Mouse (Mus musculus): ENCODE measurements at regions not wholly inside any gene's neighbourhood (a gene's known extent, or its start where the extent isn't known, plus 50 kb on each side); places are given as distances from the start of the nearest gene placed in this dataset.
A peak's percentile ranks its signal among the peaks of the same experiment; 100 is the strongest.

DNA sequence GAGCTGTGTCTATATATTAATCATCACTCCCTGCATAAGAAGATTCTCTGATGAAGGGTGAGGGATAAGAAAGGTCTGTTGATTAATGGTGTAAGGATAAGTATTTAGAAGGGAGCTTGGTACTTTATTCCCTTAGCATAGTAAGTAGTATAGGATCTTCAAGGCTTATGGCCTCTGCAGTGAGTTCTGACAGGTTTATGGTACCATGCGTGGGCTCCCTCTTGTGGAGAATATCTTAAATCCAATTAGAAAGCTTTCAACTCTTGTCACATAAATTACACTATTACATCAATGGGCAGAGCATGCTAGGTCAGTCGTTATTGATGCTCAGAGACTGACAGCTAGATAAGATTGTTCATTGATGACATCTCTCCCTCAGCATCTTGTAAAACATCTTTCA, 112.7 kb upstream of the Grin3a start:
- DNase-seq, result no peak

DNA sequence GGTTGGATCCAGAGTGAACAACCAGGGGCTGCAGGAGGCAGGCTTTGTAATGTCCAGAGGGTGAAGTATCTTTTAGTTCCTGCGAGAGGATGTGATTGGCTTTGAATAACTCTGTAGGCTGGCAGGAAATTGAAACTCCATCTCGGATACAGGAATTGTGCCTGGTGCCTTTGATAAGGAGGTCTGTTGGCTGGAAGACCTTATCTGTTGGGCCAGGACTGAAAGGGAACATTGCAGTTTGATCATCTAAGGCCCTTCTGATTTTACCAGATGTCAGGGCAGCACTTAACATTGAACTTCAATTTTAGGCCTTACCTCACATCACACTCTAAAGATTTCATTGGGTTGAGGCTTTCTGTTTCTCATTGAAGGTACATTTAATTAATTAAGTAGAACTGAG, 111.3 kb upstream of the Grin3a start:
- no peak for DNase-seq

DNA sequence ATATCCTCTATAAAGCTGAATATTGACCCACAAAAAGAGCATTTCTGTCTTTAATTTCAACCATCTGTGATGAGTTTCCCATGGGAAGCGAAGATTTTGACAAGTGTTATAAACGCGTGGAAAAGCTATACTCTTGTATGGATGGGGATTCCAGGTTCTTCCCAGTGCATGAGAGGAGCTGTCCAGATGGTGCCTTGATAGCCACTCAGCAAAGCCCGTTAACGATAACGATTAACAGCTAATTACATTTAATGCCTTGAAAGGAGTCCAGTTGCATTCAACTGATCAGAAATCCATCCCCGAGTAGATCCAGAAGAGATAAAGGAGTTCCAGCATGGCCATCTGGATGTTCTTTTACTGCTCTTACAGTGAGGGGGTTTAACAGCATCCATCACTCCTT, 100.8 kb upstream of the Grin3a start:
- no peak for DNase-seq

DNA sequence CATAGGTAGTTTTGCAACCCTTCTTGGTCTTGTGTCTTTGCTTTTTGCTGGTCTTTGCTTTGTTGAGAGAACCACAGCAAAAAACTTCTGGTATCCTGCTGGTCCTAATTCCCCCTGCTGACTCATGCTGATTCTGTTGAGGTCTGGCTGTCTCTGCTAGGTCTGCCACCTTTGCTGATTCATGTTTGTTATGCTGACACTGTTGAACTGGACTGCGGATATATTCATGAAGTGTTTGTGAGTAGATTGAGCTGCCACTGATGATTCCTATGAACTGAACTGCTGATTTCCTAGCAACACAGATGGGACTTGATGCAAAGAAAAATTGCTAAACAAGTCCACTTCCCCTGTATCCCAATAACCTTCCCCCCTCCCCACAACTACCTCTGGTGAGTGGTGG, 91.9 kb upstream of the Grin3a start:
- DNase-seq, result no peak

DNA sequence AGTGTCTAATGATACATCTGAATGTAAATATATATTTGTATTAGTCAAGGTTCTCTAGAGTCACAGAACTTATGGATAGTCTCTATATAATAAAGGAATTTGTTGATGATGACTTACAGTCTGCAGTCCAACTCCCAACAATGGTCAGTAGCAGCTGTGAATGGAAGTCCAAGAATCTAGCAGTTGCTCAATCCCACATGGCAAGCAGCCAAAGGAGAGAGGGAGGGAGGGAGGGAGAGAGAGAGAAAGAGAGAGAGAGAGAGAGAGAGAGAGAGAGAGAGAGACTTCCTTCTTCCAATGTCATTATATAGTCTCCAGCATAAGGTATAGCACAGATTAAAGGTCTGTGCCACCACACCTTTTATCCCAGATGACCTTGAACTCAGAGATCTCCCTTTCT, 84.1 kb upstream of the Grin3a start:
- peak in 1 of 2 experiments; percentile 3 for DNase-seq

DNA sequence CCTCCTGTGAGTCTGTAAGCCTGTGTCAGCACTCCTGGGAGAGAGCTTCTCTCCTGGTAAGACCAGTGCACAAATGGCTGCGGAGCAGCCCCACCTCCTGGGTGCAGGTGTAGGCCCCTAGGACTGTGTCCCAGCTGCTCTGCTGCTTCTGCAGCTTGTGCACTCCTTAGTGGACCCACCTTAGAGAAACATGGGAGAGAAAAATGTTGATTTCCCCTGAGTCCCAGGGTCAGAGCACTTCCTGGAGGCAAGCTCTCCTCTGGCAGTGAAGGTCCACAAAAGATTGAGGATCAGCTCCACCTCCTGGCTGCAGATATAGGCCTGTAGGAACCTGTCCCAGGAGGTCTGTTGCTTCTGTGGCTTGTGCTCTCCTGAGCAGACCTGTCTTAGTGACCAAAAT, 81.5 kb upstream of the Grin3a start:
- DNase-seq, result no peak

DNA sequence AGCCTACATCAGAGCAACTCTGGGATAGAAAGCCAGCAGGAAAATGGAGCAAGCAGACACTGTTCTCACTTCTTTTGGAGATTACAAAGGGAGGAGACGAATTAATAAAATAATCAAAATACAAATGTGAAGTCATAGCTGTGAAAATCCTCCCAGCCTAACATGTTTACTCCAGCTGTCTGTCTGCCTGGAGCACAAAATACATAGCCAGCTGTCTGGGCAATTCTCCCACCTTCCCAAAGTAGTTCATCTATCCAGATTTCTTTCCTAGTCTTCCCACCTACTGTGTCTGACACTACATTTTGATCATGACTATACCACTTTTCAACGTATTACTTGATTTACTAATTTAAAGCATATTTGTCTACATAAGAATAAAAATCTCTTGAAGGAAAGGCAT, 68.7 kb upstream of the Grin3a start:
- no peak for DNase-seq

DNA sequence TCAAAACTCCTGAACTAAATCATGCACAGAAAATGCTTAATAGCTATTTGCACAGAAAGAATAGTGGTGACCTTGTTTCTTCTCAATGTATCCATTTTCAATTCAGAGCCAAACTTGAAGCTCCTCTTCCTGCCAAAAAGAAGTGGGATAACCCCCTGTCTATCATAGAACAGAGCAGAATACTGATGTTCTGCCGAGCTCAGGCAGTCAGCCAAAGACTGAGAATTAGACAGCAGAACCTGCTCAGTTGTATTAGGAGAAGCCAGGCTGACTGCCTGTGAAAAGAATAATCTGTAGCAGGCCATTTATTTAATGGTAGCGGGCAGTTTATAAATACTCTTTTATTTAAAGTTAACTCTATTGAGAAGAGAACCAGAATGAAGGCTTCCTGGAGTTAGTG, 68.1 kb upstream of the Grin3a start:
- DNase-seq, result no peak

Data from kidney, postnatal 4 days (tissue).